Mouse (Mus musculus) cortical plate, adult 2 months (tissue): Measurements from ENCODE around the gene Sphk2.

Source experiments
- CTCF ChIP-seq: fragments of 200-500 bp; IDR thresholded peaks from 2 replicates; pipeline ENCODE4 v1.5.1; 2011; ENCODE audit warnings: mild to moderate bottlenecking, control low read depth, low read length; ENCODE audit not compliant: insufficient read depth; ENCODE audit errors: extremely low read depth
- POLR2A ChIP-seq: fragments of 200-500 bp; IDR thresholded peaks from 2 replicates; pipeline ENCODE4 v1.6.1; 2011; ENCODE audit warnings: mild to moderate bottlenecking, low read length, control low read depth; ENCODE audit not compliant: insufficient read depth; ENCODE audit errors: extremely low read depth

DNA sequence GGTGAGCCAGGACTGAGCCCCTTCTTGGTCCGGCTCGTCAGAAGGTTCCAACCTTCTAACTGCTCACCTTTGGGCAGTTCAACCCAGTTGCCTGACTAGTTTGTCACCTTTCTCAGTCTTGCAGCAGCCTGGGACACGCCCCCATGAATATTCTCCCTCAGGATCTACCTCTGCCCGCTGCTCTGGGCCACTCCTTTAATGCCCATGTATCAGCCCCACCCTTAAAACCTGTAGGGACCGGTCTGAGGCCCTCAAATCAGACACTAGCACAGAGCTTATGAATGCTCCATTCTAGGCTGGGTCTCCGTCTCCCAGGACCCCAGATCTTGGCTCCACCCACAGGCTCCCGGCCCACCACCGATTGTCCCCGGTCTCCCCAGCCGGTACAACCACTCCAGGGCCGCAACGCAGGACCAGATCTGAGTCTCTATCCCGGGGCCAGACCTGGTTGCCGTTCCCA lies 3.1 kb downstream of the Sphk2 start:
- TF ChIP-seq POLR2A (no peak), CTCF (no peak)
